Mouse (Mus musculus) embryonic facial prominence, embryonic 14.5 days (tissue): Measurements from ENCODE around the gene Bean1. TPM values are rescaled to one million over a fixed set of nuclear protein-coding genes. Genes with fewer than 3 reads are reported as not detected.

ENCODE experiments used
- ATAC-seq: fragments of 200-750 bp; cut with Nextera tagmentation; 2 replicates; pipeline ENCODE4 v1.8.0; 2017; ENCODE audit warnings: low read depth, moderate number of reproducible peaks, moderate TSS enrichment
- DNase-seq: peaks from one replicate; pipeline ENCODE4 v3.0.0-alpha.2; 2015; ENCODE audit warnings: low spot score
- H3K27ac ChIP-seq: fragments of 300-500 bp; sonication (generic); replicated peaks from 2 replicates; pipeline ENCODE4 v1.5.1; 2014; ENCODE audit warnings: low read depth, mild to moderate bottlenecking, low read length, moderate library complexity
- H3K27me3 ChIP-seq: fragments of 300-500 bp; sonication (generic); replicated peaks from 2 replicates; pipeline ENCODE4 v1.6.1; 2014; ENCODE audit warnings: low read length; ENCODE audit not compliant: control insufficient read depth, insufficient read depth
- H3K36me3 ChIP-seq: fragments of 300-500 bp; sonication (generic); 2 replicates; pipeline ENCODE4 v1.6.1; 2014; ENCODE audit warnings: low read length, mixed read lengths; ENCODE audit not compliant: control insufficient read depth, insufficient read depth
- H3K4me1 ChIP-seq: fragments of 300-500 bp; sonication (generic); 2 replicates; pipeline ENCODE4 v1.6.1; 2014; ENCODE audit warnings: antibody characterized with exemption, low read length; ENCODE audit not compliant: control insufficient read depth, insufficient read depth
- H3K4me2 ChIP-seq: fragments of 300-500 bp; sonication (generic); 2 replicates; pipeline ENCODE4 v1.6.1; 2014; ENCODE audit warnings: low read depth, mild to moderate bottlenecking, low read length, moderate library complexity, mixed read lengths
- H3K4me3 ChIP-seq: fragments of 300-500 bp; sonication (generic); 2 replicates; pipeline ENCODE4 v1.5.1; 2014; ENCODE audit warnings: low read depth, mild to moderate bottlenecking, low read length
- H3K9ac ChIP-seq: fragments of 300-500 bp; sonication (generic); 2 replicates; pipeline ENCODE4 v1.6.1; 2014; ENCODE audit warnings: low read depth, mild to moderate bottlenecking, low read length, moderate library complexity, mixed read lengths
- H3K9me3 ChIP-seq: fragments of 300-500 bp; sonication (generic); 2 replicates; pipeline ENCODE4 v1.6.1; 2016; ENCODE audit warnings: low read length; ENCODE audit not compliant: control insufficient read depth
- WGBS: fragments of 180-500 bp; shearing (Covaris S2); extraction: QIAGEN DNeasy Blood & Tissue Kit; methylation state at CpG from one replicate; pipeline ENCODE4 v1.1.7; 2014; 5-methylcytosine and 5-hydroxymethylcytosine counted together
- polyA plus RNA-seq: library from polyadenylated mRNA; unstranded; fragments of >200 nt; fragmentation: Nextera tagmentation; extraction: Ambion mirVana; gene quantifications from 2 replicates; pipeline ENCODE4 v1.2.1, GENCODE M21; 2014

Gene Bean1
- polyA plus RNA-seq, 1 experiment from 2014 or later, result 2.5 TPM

- H3K9me3 ChIP-seq, result no peaks in the 10 kb centered on the region
- H3K27ac ChIP-seq, result no peak overlapping the region
- 81% methylated on average over 3 of the region's 3 CpGs for WGBS
- no peaks in the 10 kb centered on the region for H3K27me3 ChIP-seq
- no peak overlapping the region for H3K4me2 ChIP-seq
- H3K36me3 ChIP-seq, result no peaks in the 10 kb centered on the region
- DNase-seq, result no peak
- no peak for ATAC-seq
- H3K4me1 ChIP-seq, result no peaks in the 10 kb centered on the region
- no peak overlapping the region for H3K9ac ChIP-seq
- no peak overlapping the region for H3K4me3 ChIP-seq
Measured at GRCm38 (mm10) chr8:104136277-104136676, 34.0 kb upstream of the Bean1 start.

- H3K9me3 ChIP-seq, result no peaks in the 10 kb centered on the region
- H3K4me2 ChIP-seq, result no peak overlapping the region
- no peaks in the 10 kb centered on the region for H3K36me3 ChIP-seq
- 81% methylated on average over 5 of the region's 5 CpGs for WGBS
- H3K27ac ChIP-seq, result no peak overlapping the region
- H3K27me3 ChIP-seq, result no peaks in the 10 kb centered on the region
- H3K4me3 ChIP-seq, result no peak overlapping the region
- no peaks in the 10 kb centered on the region for H3K4me1 ChIP-seq
- DNase-seq (no peak), ATAC-seq (no peak)
- no peak overlapping the region for H3K9ac ChIP-seq
Measured at GRCm38 (mm10) chr8:104137636-104138035, 32.6 kb upstream of the Bean1 start.

GRCm38 (mm10) chr8:104140611-104141010 lies 29.6 kb upstream of the Bean1 start:
- ATAC-seq, result no peak
- H3K27me3 ChIP-seq, result no peaks in the 10 kb centered on the region
- no peak for DNase-seq

GRCm38 (mm10) chr8:104142415-104142814 lies 27.8 kb upstream of the Bean1 start:
- Histone ChIP-seq H3K9me3 (no peaks in the 10 kb centered on the region), H3K4me1 (no peaks in the 10 kb centered on the region), H3K27me3 (no peaks in the 10 kb centered on the region), H3K4me2 (no peak overlapping the region), H3K4me3 (no peak overlapping the region), H3K27ac (no peak overlapping the region), H3K36me3 (no peaks in the 10 kb centered on the region), H3K9ac (no peak overlapping the region)
- DNase-seq, result no peak
- ATAC-seq, result no peak
- 90% methylated on average over 25 of the region's 25 CpGs for WGBS

More at GRCm38 (mm10) chr8:104140611-104141010, 29.6 kb upstream of the Bean1 start:
- Histone ChIP-seq H3K27ac (no peak overlapping the region), H3K9ac (no peak overlapping the region), H3K4me2 (no peak overlapping the region), H3K4me1 (no peaks in the 10 kb centered on the region), H3K4me3 (no peak overlapping the region), H3K36me3 (no peaks in the 10 kb centered on the region), H3K9me3 (no peaks in the 10 kb centered on the region)
- whole genome bisulfite sequencing, result 90% methylated on average over 13 of the region's 13 CpGs

GRCm38 (mm10) chr8:104143379-104143778 lies 26.9 kb upstream of the Bean1 start:
- Histone ChIP-seq H3K9ac (no peak overlapping the region), H3K4me3 (no peak overlapping the region), H3K4me2 (no peak overlapping the region), H3K36me3 (no peaks in the 10 kb centered on the region), H3K4me1 (no peaks in the 10 kb centered on the region), H3K9me3 (no peaks in the 10 kb centered on the region), H3K27me3 (no peaks in the 10 kb centered on the region), H3K27ac (no peak overlapping the region)
- DNase-seq, result no peak
- ATAC-seq, result no peak
- WGBS, result 67% methylated on average over 4 of the region's 4 CpGs

- 80% methylated on average over 13 of the region's 13 CpGs for WGBS
- DNase-seq (no peak), ATAC-seq (no peak)
Measured at GRCm38 (mm10) chr8:104144434-104145216, 25.6 kb upstream of the Bean1 start.

GRCm38 (mm10) chr8:104145981-104146689 lies 24.1 kb upstream of the Bean1 start:
- no peaks in the 10 kb centered on the region for H3K9me3 ChIP-seq
- no peak overlapping the region for H3K4me2 ChIP-seq
- no peak overlapping the region for H3K27ac ChIP-seq
- peak; percentile 81 for DNase-seq
- no peak overlapping the region for H3K9ac ChIP-seq
- H3K27me3 ChIP-seq, result no peaks in the 10 kb centered on the region
- WGBS, result 31% methylated on average over 15 of the region's 15 CpGs
- H3K4me1 ChIP-seq, result no peaks in the 10 kb centered on the region
- no peak overlapping the region for H3K4me3 ChIP-seq
- peak; percentile 88 for ATAC-seq
- H3K36me3 ChIP-seq, result no peaks in the 10 kb centered on the region

More at GRCm38 (mm10) chr8:104144434-104145216, 25.6 kb upstream of the Bean1 start:
- Histone ChIP-seq H3K4me3 (no peak overlapping the region), H3K27me3 (no peaks in the 10 kb centered on the region), H3K9ac (no peak overlapping the region), H3K4me2 (no peak overlapping the region), H3K9me3 (no peaks in the 10 kb centered on the region), H3K4me1 (no peaks in the 10 kb centered on the region), H3K27ac (no peak overlapping the region), H3K36me3 (no peaks in the 10 kb centered on the region)

GRCm38 (mm10) chr8:104146717-104147494 lies 23.3 kb upstream of the Bean1 start:
- Histone ChIP-seq H3K27ac (no peak overlapping the region), H3K4me2 (no peak overlapping the region), H3K9me3 (no peaks in the 10 kb centered on the region), H3K4me1 (no peaks in the 10 kb centered on the region), H3K27me3 (no peaks in the 10 kb centered on the region), H3K36me3 (no peaks in the 10 kb centered on the region), H3K9ac (no peak overlapping the region), H3K4me3 (no peak overlapping the region)
- ATAC-seq (no peak), DNase-seq (no peak)
- WGBS, result 88% methylated on average over 15 of the region's 15 CpGs
